Mouse (Mus musculus) cerebral cortex, adult 2 months (tissue): Measurements from ENCODE around the gene Olfr193.

ENCODE experiments used
- WGBS: fragments of 180-500 bp; shearing (Covaris S2); methylation state at CpG from one replicate; pipeline ENCODE4 v1.1.7; 2018; 5-methylcytosine and 5-hydroxymethylcytosine counted together

The Olfr193 gene

DNA sequence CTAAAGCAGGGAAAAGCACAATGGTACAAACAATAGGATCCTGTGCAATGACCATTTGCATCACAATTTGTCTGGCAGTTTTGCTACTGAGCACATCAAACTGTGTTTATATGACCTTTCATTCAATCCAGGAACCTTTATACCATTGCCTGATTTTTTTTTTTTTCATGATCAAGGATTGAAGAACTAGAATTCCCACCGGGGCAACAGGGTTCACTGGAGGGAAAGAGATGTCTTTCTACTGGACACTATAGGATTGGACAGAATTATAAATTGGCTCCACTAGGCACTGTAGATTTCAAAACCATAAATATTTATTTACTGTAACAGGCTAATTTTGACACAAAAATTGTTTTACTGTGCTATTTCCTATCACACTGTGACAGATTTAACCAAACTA is at the start of gene Olfr193:
Gene Olfr193 (minus strand): TSS at position 101 of the 400 bp plus-strand sequence.
- WGBS: 82% methylated on average over 1 of the region's 1 CpGs

GRCm38 (mm10) chr16:59151996-59152395 is 40.3 kb upstream of the Olfr193 start:
- 87% methylated on average over 2 of the region's 2 CpGs for WGBS

DNA sequence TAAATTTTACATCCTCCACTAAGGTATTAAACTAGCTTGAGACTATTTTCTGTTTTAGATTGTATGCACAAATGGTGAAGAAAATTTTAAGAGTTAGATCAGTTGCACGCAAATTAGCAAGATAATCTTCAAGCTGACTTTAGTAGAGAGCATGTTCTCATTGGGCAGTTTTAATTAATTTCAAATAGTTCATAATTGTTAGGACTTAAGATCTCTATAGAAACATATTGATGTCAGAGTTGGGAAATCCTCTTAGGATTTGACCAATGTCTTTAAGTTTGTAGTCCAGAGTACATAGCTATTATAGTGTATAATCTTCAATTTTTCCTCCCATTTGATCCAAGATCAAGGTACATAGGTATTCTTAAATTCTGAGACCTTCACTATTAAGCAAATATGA is 35.1 kb upstream of the Olfr193 start, which contains the start of gene Olfr195:
Gene Olfr195 (plus strand): TSS at position 301 of the 400 bp plus-strand sequence.
- 90% methylated on average over 1 of the region's 1 CpGs for WGBS

DNA sequence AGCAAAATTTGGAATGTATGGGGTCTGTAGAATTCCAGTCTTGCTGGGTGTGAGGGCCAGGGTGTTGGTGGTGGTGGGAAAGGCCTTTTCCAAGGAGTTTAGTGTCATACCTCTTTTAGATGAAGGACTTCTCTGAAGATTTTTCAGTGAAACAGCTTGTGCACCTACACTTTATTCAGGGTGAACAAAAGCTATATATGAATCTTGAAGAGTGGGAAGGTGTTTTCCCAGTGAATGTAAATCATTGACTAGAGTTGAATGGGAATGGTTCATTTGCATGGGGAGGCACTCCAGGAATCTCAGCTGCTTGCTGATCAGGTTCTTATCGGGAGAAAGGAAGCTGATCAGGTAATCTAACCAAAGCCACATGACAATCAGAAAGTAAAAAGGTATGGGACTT is 19.1 kb upstream of the Olfr193 start:
- WGBS: 51% methylated on average over 1 of the region's 1 CpGs

GRCm38 (mm10) chr16:59120969-59121368 is 9.3 kb upstream of the Olfr193 start, which contains the start of gene Olfr194:
Olfr194 (minus strand) TSS chr16:59121069.

GRCm38 (mm10) chr16:59108522-59108921 is 3.2 kb downstream of the Olfr193 start:
- WGBS: 47% methylated on average over 5 of the region's 5 CpGs

DNA sequence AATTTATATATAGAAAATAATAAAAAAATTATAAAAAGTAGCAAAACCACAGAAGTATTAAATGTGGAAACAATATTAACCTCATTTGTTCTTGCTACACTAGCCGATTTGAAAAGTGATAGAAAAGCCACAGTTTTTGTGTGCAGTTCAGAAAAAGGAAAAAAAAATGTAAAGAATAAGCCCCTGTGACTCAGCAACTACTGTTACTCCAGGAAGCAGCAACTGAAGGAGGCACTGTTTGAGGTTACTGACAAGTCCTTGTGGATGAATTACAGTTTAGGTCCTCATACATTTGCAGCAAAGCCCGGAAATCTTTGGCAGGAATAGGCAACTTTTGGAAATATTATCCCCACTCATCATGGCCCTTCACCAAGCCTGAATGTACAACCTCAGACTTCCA is 6.4 kb downstream of the Olfr193 start:
- 87% methylated on average over 2 of the region's 2 CpGs for WGBS

DNA sequence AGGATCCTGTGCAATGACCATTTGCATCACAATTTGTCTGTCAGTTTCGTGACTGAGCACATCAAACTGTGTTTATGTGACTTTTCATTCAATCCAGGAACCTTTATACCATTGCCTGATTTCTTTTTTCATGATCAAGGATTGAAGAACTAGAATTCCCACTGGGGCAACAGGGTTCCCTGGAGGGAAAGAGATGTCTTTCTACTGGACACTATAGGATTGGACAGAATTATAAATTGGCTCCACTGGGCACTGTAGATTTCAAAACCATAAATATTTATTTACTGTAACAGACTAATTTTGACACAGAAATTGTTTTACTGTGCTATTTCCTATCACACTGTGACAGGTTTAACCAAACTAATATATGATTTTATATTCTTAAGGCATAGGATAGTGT is 22.0 kb downstream of the Olfr193 start, which contains the start of gene Olfr191:
Gene Olfr191 (minus strand): TSS at position 101 of the 400 bp plus-strand sequence.
- 57% methylated on average over 1 of the region's 1 CpGs for WGBS

- WGBS: 88% methylated on average over 2 of the region's 2 CpGs
These were observed 30.6 kb downstream of the Olfr193 start for GRCm38 (mm10) chr16:59081113-59081512.

- whole genome bisulfite sequencing: 91% methylated on average over 5 of the region's 5 CpGs
These were observed 33.8 kb downstream of the Olfr193 start, which contains the start of gene Olfr190 for GRCm38 (mm10) chr16:59077905-59078304. Olfr190 (minus strand) TSS chr16:59078005.

DNA sequence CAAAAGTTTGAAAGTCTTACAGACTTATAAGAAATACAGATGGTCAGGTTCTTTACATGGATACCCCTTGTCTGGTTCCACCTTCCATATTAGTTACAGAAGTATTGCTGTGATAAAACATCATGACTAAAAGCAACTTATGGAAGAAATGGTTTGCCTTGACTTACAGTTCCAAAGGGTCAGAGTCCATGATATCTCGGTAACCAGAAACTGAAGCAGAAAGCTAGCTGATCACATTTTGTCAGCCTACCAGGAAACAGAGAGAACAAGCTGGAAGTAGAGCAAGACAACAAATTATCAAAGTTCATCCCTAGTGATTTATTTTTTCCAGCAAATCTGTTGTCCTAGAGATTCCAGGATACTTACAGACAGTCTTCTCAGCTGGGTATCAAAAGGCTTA is 38.2 kb downstream of the Olfr193 start:
- WGBS: 87% methylated on average over 1 of the region's 1 CpGs

DNA sequence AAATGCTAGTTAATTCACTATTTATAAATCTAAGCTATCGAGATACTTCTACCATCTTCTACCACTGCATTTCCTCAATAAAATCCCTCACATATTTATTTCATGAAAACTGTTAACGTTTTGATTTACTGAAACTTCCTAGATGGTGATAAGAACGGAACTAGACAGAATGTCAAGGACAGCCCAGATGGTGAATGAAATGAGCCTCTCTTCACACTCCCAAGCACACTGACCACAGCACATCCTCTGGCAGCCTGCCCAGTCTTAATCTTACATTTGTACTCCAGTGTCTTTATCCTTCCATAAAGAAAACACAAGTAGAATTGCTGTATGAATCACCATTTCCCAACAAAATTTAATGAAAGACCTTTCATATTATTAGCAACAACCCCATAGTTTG is 49.3 kb downstream of the Olfr193 start:
- WGBS: 59% methylated on average over 3 of the region's 3 CpGs
